Mouse (Mus musculus): Measurements from ENCODE around the gene Tmem53. TPM values are rescaled to one million over a fixed set of nuclear protein-coding genes. Genes with fewer than 3 reads are reported as not detected.

The Tmem53 gene
- polyA plus RNA-seq (2012; rRNA removed): 7.8 and 10.9 TPM in 2 replicates

DNA sequence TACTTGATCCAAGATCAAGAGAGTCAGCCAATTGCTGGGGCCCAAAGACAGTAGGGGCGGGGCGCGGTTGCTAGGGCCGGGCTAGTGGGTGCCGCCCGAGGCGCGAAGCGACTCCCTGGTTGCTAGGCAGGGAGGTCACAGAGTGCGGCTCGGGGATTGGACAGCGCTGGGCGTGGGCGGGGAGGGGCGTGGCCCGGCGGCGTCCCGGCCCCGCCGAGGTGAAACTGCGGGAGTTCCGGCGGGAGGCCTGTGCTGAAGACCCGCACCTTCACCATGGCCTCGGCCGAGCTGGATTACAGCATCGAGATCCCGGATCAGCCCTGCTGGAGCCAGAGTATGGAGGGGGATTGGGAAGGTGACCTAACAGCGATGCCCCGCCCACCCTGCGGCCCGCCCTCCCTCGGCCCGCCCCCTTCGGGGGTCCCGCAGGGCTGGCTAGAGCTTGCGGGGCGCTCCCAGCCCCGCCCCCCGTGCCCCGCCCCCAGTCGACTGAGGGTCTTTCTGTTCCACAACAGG is at the start of gene Tmem53, which contains the start of gene Armh1:
Gene Tmem53, plus strand, starts transcription at position 151 of the 516 bp plus-strand sequence.
Gene Armh1, minus strand, starts transcription at position 325 of the 516 bp plus-strand sequence.
- DNase-seq (ENCODE audit: low read depth, low spot score): peak; percentile 69
- under 1% methylated on average over 43 of the region's 43 CpGs for WGBS

DNA sequence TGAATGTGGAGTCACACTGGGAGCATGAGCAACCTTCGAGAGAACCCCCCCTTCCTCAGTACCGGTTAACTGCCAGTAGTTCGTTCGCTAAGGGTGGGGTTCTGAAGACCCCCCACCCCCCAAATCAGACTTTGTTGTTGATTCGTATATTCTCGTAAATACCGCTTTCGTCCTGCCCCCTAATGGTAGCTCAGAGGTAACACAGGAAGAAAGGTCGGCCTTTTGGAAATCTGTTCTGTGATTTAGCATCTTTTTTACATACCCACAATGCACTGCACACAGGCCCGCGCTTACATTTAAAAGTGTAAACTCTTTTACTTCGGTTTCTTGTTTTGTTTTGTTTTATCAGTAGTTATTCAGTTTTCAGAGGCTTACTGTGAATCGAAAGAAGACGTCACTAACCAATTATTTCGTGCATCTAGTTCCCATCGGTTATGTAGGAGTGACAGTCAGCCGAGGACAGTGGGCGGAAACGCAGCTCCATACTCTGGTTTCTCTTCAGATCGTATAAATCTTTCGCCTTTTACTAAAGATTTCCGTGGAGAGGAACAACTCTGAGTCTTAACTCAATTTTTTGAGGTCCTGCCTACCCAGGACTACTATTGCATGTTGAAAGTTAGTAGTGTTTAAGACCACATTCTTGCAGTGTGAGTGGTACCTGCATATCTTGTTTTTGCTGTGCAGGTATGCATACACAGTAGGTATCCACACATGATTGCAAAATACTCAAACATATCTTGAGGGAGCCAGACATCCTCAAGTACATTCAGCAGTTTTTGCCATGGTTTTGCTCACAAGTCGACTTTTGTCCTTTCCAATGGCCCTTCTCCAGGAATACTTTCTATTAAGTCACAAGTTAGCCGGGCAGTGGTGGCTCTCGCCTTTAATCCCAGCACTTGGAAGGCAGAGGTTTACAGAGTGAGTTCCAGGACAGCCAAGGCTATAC is 49.4 kb upstream of the Tmem53 start:
- under 1% methylated on average over 25 of the region's 25 CpGs for WGBS
- no peak for DNase-seq (ENCODE audit: low read depth, low spot score)

DNA sequence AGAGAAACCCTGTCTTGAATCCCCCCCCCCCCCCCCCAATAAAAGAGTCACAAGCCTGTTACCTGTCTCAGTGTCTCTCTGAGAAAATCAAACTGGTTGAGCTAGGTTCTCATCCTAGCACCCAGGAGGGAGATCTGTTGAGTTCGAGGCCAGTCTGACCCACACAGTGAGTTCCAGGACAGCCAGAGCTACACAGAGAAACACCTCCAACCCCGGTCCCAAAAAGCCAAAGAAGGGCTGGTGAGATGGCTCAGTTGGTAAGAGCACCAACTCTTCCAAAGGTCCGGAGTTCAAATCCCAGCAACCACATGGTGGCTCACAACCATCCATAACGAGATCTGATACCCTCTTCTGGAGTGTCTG is 48.8 kb upstream of the Tmem53 start:
- 52% methylated on average over 4 of the region's 4 CpGs for WGBS
- DNase-seq (ENCODE audit: low read depth, low spot score): no peak

DNA sequence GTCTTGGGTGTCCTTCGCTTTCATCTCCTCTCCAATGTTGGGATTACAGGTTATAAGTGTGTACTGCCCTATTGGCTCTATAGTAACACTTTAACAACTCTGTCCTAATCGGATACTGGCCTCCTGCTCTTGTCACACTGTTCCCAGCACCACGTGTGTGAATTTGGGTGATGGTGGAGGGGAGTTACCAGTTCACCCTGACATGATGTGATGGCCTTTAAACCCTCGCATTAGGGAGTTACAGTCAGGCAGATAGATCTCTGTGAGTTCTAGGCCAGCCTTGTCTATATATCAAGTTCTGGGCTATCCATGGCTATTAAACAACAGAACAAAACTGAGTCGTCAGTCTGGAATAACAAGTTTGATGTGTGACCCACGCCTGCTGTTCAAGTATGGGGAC is 42.2 kb upstream of the Tmem53 start:
- no peak for DNase-seq (ENCODE audit: low read depth, low spot score)
- 62% methylated on average over 6 of the region's 6 CpGs for WGBS

DNA sequence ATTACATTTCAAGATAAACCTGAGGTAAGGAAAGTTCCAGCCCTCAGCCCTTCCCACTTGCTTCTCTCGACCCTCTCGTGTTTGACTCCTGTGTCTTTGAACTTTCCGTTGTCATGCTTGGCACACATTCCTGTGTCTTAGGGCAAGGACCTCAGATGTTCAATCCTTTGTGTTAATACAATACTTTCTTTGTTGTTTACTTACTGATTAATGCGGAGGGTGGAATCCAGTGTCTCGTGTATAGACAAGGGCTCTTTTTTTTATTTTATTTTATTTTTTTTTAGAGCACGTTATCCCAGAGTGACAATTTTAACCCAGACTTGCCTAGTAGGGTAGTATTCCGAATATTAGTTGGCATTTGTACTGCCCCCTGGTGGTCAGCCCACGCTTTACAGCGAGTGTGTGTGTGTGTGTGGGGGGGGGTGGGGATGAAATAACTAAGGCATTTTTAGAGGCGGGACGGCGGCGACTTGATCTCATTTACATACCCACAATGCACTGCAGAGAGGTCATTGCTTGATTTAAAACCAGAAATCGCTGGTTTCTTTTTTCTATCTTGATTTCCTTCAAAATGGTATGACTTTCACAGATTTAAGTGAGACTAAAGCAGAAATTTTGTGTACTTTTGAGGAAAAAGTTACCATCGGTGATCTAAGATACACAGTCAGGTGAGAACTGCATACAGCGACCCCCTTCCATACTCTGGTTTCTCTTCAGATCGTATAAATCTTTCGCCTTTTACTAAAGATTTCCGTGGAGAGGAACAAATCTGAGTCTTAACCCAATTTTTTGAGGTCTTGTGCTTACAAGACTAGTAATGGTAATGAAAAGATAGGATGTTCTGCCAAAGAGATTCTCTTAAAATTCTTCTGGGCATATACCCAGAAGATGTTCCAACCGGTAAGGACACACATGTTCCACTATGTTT is 41.3 kb upstream of the Tmem53 start:
- no peak for DNase-seq (ENCODE audit: low read depth, low spot score)
- 5% methylated on average over 20 of the region's 20 CpGs for WGBS

DNA sequence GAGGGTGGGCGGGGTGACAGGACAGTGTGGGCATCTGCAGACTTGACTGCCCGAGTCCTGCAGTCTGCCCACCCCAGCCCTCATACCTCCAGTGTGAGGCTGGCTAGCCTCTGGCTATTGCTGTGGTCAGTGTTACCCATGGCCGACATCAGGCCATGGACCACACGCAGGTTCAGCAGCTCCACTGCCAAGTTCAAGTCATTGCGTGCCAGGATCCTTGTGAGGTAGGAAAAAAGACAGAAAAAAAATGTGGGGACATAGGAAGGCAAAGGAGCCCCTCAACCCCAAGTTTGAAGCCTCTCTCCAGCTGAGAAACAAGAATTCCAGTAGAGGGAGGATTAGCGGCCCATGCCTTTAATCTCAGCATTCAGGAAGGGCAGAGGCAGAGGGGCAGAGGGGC is 37.5 kb upstream of the Tmem53 start:
- no peak for DNase-seq (ENCODE audit: low read depth, low spot score)
- 88% methylated on average over 6 of the region's 6 CpGs for WGBS

DNA sequence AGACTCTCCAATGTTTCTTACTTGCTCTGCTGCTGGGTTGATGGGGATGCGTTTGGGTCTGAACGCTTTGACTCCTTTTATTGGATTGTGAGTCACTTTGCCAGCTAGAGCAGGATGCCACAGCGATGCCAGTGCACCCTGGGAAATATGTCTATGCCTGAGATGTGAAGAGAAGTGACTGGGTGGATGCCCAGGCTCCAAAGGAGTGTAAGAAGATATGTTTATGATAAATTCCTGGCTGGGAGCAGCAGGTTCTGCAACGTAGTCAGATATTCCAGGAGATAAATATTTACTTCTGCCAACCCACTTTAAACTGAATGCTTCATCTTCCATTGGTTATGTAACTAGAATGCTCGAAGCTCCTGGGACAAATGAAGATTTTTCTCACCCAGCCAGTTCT is 34.7 kb upstream of the Tmem53 start:
- no peak for DNase-seq (ENCODE audit: low read depth, low spot score)
- WGBS: 35% methylated on average over 5 of the region's 5 CpGs

DNA sequence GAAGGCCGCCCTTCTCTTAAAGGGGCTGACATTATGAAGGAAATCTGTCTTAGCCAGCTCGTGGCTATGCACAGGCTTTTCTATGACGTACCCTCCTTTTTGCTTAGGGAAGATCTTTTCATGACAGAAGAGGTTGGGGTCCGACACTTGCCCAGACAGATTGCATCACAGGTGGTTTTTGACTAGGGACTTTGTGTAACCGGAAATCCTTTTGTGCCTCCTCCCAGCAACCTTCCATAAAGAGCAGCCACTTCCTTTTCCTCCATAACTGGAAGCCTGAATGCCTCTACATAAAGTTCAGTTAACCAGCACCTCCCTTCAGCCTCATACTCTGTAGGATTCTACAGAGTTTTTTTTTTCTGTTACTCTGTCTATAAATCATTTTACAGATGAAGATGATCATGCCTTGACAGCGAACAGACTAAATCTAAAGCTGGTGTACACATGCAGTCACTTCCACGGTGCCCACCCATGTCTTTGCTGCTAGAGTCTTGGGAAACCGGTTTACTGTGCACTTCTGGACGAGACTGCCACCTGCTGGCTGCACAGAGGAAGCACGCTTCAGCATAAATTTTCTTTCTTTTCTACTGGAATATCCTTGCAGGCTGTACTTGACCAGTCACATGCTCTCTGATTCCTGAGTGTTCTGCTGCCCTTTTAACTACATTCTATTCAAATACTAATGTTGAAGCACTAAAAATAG is 33.1 kb upstream of the Tmem53 start:
- 34% methylated on average over 10 of the region's 10 CpGs for WGBS
- no peak for DNase-seq (ENCODE audit: low read depth, low spot score)

DNA sequence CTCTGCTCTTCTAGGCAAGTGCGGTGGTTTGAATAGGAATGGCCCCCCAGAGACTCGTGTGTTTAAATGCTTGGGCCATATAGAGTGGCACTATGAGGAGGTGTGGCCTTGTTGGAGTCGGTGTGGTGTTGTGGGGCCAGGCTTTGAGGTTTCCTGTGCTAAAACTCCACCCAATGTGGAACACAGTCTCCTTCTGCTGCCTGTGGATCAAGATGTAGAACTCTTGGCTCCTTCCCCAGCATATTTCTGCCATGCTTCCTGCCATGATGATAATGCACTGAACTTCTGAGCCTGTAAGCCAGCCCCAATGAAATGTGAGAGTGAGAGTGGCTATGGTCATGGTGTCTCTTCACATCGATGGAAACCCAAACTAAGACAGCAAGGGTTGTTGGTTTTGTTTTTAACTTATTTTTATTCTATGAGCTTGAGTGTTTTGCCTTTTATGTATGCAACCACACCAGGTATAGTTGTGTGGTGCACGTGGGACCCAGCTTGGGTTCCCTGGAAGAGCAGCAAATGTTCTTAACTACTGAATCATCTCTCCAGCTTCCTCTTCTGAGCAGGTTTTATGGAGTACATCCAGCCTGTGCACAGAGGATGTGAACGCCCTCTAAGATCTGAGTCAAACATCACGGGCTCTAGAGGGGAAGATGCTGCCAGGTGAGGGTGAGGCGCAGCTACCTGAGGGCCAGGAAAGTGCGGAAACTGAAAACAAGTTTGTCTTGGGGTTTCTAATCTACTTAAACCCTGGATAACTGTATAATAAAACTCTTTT is 30.8 kb upstream of the Tmem53 start:
- DNase-seq (ENCODE audit: low read depth, low spot score): no peak
- WGBS: 78% methylated on average over 9 of the region's 9 CpGs

DNA sequence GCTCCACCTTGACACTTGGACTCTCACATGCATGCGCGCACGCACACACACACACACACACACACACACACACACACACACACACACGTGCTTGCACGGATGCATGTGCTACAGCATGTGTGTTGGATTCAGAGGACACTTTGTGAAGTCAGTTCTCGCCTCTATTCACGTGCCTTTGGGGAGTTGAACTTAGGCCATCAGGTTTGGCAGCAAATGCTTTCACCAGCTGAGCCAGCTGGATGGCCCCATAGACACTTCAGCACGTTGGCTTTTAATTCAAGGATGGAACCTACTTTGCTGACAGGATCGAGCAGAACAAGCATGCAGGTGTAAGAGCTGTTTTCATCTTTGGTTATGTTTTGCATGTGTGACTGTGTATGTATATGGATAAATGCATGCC is 29.9 kb upstream of the Tmem53 start:
- WGBS: 87% methylated on average over 9 of the region's 9 CpGs
- DNase-seq (ENCODE audit: low read depth, low spot score): no peak

DNA sequence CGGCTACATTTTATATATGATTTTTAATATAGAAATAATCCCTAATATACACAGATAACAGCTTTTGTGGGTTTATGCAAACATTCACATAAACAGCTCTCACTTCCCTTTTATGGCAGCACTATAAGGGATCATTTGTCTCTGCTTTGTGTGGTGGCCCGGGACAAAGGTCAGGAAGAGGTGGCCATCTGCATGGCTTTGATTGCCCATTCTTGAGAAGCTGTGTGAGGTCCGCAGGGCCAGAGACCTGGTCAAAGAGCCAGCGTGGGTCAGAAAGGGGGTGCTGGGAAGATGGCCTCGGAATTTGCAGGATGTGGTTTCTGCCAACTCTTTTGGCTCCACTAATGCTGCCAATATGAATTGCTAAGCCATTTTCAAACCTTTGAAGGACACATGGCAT is 28.8 kb upstream of the Tmem53 start:
- DNase-seq (ENCODE audit: low read depth, low spot score): no peak
- WGBS: 18% methylated on average over 5 of the region's 5 CpGs

DNA sequence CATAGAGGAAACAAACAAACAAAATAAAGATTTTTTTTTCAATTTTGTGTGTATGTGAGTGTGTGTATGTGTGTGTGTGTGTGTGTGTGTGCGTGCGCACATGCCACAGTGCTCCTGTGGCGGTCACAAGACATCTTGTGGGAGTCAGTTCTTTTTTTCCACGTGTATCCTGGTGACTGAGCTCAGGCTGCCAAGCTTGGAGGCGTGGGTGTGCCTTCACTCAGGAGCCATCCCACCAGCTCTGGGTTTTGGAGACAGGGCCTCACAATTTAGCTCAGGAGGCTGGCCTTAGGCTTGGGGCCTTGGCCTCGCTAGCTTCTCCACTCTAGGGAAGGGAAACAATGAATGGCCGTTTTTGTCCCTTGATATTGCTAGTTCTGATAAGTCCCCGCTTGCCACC is 27.6 kb upstream of the Tmem53 start:
- no peak for DNase-seq (ENCODE audit: low read depth, low spot score)
- WGBS: 84% methylated on average over 8 of the region's 8 CpGs

DNA sequence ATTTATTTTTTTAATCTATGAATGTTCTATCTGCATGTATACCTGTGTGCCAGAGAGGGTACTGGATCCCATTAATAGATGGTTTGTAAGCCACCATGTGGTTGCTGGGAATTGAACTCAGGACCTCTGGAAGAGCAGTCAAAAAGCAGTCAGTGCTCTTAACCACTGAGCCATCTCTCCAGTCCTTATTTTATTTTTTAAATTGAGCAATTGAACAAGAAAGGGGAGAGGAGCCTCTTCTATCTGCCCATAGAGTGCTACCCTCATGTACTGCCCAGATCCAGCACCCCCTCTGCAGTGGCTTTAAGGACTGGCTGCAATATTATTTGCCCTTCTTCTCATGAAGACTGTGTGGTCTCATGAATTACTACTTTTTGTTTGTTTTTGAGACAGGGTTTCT is 26.5 kb upstream of the Tmem53 start:
- DNase-seq (ENCODE audit: low read depth, low spot score): no peak

DNA sequence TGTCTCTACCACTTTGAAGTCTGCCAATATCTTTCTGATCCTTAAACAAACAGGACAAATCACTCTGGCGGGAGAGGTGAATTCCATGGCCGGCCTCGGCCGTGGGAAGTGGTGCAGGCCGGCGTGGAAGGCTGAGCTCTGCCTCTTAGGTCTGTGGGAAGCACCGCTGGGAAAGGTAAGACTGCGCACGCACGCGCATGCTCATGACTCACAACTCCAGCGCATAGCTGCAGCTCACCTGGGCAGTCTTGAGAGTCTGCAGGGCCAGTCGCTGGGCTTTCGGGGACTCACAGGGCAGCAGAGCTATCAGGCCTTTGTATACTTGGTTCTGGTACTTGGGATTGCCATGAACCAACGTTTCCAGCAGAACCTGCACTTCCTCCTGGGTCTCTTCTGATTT is 22.2 kb upstream of the Tmem53 start:
- 59% methylated on average over 15 of the region's 15 CpGs for WGBS
- no peak for DNase-seq (ENCODE audit: low read depth, low spot score)

DNA sequence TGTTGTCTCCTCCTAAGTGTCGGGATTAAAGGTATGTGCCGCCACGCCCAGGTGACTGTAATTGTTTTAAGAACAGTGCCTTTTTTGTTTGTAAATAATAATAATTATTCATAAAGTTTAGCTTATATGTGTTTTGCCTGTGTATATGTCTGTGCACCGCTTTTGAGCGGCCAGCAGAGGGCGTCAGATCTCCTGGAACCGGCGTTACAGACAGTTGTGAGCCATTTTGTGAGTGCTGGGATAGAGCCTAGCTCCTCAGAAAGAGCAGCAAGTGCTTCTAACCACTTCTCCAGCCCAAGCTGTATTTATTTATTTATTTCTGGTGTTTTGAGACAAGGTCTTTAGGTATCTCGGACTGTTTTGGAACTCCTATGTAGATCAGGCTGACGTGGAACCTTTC is 21.4 kb upstream of the Tmem53 start:
- DNase-seq (ENCODE audit: low read depth, low spot score): no peak
- 71% methylated on average over 10 of the region's 10 CpGs for WGBS

DNA sequence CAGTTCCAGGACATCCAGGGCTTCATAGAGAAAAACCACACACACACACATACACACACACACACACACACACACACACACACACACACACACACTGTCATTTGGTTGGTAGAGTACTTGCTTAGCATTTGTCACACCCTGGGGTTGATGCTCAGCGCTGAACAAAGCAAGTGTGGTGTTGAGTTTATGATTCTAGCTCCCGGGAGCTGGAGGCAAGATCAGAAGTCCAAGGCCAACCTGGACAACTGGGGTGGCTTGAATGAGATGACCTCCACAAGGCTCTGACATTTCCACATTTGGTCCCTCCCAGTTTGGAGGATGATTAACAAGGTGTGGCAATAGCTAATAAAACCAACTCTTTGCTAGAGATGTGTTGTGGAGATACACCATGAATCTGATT is 20.5 kb upstream of the Tmem53 start:
- 48% methylated on average over 2 of the region's 2 CpGs for WGBS

DNA sequence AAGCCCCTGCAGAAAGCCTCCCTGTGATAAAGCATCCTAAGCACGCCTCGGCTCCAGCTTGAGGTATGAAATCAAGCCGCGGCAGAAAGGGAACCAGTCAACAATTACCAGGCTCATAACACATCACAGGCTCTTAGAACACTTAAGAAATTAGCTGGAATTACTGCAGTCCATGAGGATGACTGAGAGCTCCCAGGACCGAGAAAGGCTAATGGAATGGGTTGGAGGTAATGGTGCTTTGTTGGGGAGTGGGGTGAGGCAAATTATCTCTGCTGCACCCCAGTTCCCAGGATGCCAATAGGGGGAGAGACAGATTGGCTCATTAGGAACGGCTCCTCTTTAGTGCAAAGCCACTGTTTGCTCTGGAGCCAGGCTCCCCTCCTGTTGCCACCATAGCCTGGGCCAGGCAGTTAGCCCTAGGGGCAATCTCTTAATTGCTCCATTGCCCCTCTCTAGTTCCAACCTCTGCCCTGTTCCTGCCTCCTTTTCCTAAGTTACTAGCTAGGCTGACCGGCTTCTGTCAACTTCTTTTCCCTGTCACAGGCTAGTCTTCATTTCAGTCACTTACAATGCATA is 17.5 kb upstream of the Tmem53 start:
- WGBS: 65% methylated on average over 7 of the region's 7 CpGs
- DNase-seq (ENCODE audit: low read depth, low spot score): no peak

More for the DNA sequence above, 20.5 kb upstream of the Tmem53 start:
- no peak for DNase-seq (ENCODE audit: low read depth, low spot score)

DNA sequence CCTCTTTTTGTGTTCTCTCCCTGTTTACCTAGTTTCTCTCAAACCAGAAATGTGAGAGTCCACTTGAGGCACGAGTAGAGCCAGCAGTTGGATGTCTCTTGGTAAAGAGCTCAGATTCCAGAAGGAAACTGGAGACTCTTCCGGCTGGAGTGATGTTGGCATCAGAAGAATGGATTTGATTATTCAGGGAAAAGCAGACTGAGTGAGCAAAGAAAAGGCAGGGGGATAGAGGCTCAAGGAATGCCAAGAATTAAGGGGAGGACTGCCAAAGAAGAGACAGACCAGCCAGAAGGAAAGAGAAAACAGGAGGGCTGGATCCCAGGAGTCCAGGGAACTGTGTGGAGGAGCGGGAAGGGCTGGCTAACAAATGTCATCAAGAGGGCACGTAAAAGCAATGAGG is 15.9 kb upstream of the Tmem53 start:
- 64% methylated on average over 4 of the region's 4 CpGs for WGBS
- no peak for DNase-seq (ENCODE audit: low read depth, low spot score)

DNA sequence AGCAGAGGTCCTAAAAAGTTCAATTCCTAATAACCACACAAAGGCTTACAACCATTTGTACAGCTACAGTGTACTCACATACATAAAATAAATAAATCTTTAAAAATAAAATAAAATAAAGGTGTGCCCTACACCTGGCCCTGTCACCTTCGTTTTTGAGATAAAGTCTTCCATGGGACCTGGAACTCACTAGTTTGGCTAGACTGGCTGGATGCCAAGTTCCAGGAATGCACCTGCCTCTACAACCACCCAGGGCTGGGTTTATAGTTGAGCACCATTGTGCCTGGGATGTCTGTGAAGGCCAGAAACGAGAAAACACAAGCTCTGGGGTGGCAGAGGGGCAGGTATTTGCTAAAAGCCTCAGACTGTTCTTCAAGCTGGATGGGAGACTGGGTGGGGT is 12.6 kb upstream of the Tmem53 start:
- WGBS: 18% methylated on average over 2 of the region's 2 CpGs

More for the DNA sequence above, 12.6 kb upstream of the Tmem53 start:
- DNase-seq (ENCODE audit: low read depth, low spot score): no peak
